Mouse (Mus musculus) forebrain, postnatal 0 days (tissue): ENCODE results near the gene Ndufb10. TPM values are rescaled to one million over a fixed set of nuclear protein-coding genes. Genes with fewer than 3 reads are reported as not detected.

Experiments
- ATAC-seq: fragments of 200-750 bp; cut with Nextera tagmentation; 2 replicates; pipeline ENCODE4 v1.8.0; 2017; ENCODE audit warnings: mild to moderate bottlenecking, moderate library complexity
- DNase-seq: peaks from one replicate; pipeline ENCODE4 v3.0.0-alpha.2; 2015
- H3K27ac ChIP-seq: fragments of 300-500 bp; sonication (generic); 2 replicates; pipeline ENCODE4 v1.5.1; 2014; ENCODE audit warnings: low read depth, mild to moderate bottlenecking, antibody characterized with exemption, low read length, moderate library complexity, mixed read lengths
- H3K27me3 ChIP-seq: fragments of 300-500 bp; sonication (generic); 2 replicates; pipeline ENCODE4 v1.6.1; 2014; ENCODE audit warnings: mild to moderate bottlenecking, low read length, mixed read lengths; ENCODE audit not compliant: insufficient read depth
- H3K36me3 ChIP-seq: fragments of 300-500 bp; sonication (generic); 2 replicates; pipeline ENCODE4 v1.6.1; 2014; ENCODE audit warnings: mild to moderate bottlenecking, moderate library complexity; ENCODE audit not compliant: insufficient read depth
- H3K4me1 ChIP-seq: fragments of 300-500 bp; sonication (generic); 2 replicates; pipeline ENCODE4 v1.6.1; 2014; ENCODE audit warnings: antibody characterized with exemption; ENCODE audit not compliant: insufficient read depth
- H3K4me2 ChIP-seq: fragments of 300-500 bp; sonication (generic); 2 replicates; pipeline ENCODE4 v1.6.1; 2014; ENCODE audit warnings: low read depth, mild to moderate bottlenecking, moderate library complexity
- H3K4me3 ChIP-seq: fragments of 300-500 bp; sonication (generic); 2 replicates; pipeline ENCODE4 v1.5.1; 2014; ENCODE audit warnings: low read depth, low read length, mixed read lengths
- H3K9ac ChIP-seq: fragments of 300-500 bp; sonication (generic); 2 replicates; pipeline ENCODE4 v1.6.1; 2014; ENCODE audit warnings: mild to moderate bottlenecking
- H3K9me3 ChIP-seq: fragments of 300-500 bp; sonication (generic); 2 replicates; pipeline ENCODE4 v1.6.1; 2016; ENCODE audit warnings: low read length
- CTCF ChIP-seq: sonication (generic); IDR thresholded peaks from 2 replicates; pipeline ENCODE4 v1.5.1; 2016; ENCODE audit warnings: antibody characterized with exemption, control low read depth, low read depth
- WGBS: fragments of 180-500 bp; shearing (Covaris S2); extraction: QIAGEN DNeasy Blood & Tissue Kit; methylation state at CpG from one replicate; pipeline ENCODE4 v1.1.7; 2014; 5-methylcytosine and 5-hydroxymethylcytosine counted together
- polyA plus RNA-seq: library from polyadenylated mRNA; unstranded; fragments of >200 nt; fragmentation: Nextera tagmentation; extraction: Ambion mirVana; gene quantifications from 2 replicates; pipeline ENCODE4 v1.2.1, GENCODE M21; 2015
- total RNA-seq: library from RNA; depleted of rRNA; stranded (reverse); fragments of >200 nt; gene quantifications from 2 replicates; pipeline ENCODE4 v1.2.3, GENCODE M21; 2014

Ndufb10 gene
- total and polyA plus RNA-seq, 2 experiments from 2014 or later = 151 to 312 TPM

GRCm38 (mm10) chr17:24742307-24742706, 18.0 kb upstream of the Ndufb10 start:
- DNase-seq (no peak), ATAC-seq (no peak)
- Histone ChIP-seq H3K9ac (no peak overlapping the region), H3K27me3 (no peaks in the 10 kb centered on the region), H3K36me3 (peaks cover 5% of the 10 kb centered on the region; the same call in 1 of the 2 replicates), H3K27ac (no peak overlapping the region), H3K4me2 (no peak overlapping the region), H3K4me3 (no peak overlapping the region), H3K9me3 (no peaks in the 10 kb centered on the region), H3K4me1 (no peaks in the 10 kb centered on the region)
- TF ChIP-seq CTCF = no peak
- 80% methylated on average over 8 of the region's 8 CpGs for WGBS

GRCm38 (mm10) chr17:24739926-24740325, 15.6 kb upstream of the Ndufb10 start:
- Histone ChIP-seq H3K27me3 (no peaks in the 10 kb centered on the region), H3K4me2 (no peak overlapping the region), H3K4me1 (no peaks in the 10 kb centered on the region), H3K9ac (no peak overlapping the region), H3K9me3 (no peaks in the 10 kb centered on the region), H3K4me3 (no peak overlapping the region), H3K27ac (no peak overlapping the region), H3K36me3 (peaks cover 5% of the 10 kb centered on the region; the same call in 1 of the 2 replicates)
- DNase-seq (no peak), ATAC-seq (no peak)
- 87% methylated on average over 8 of the region's 8 CpGs for WGBS
- TF ChIP-seq CTCF = no peak

GRCm38 (mm10) chr17:24738238-24738637, 14.0 kb upstream of the Ndufb10 start:
- no peak for ATAC-seq
- no peaks in the 10 kb centered on the region for H3K27me3 ChIP-seq
- H3K4me1 ChIP-seq = no peaks in the 10 kb centered on the region
- DNase-seq = no peak
- no peak overlapping the region for H3K4me2 ChIP-seq
- WGBS = 88% methylated on average over 4 of the region's 4 CpGs
- no peak overlapping the region for H3K9ac ChIP-seq
- TF ChIP-seq CTCF = no peak
- peaks cover 5% of the 10 kb centered on the region; the same call in 1 of the 2 replicates for H3K36me3 ChIP-seq
- H3K4me3 ChIP-seq = no peak overlapping the region
- H3K27ac ChIP-seq = no peak overlapping the region
- H3K9me3 ChIP-seq = no peaks in the 10 kb centered on the region

GRCm38 (mm10) chr17:24737135-24737810, 13.0 kb upstream of the Ndufb10 start:
- Histone ChIP-seq H3K4me2 (peak overlapping the region; percentile 86), H3K9ac (peak overlapping the region; percentile 56), H3K27me3 (no peaks in the 10 kb centered on the region), H3K4me3 (peak overlapping the region; percentile 60), H3K9me3 (no peaks in the 10 kb centered on the region), H3K27ac (no peak overlapping the region), H3K4me1 (no peaks in the 10 kb centered on the region), H3K36me3 (peaks cover 5% of the 10 kb centered on the region; the same call in 1 of the 2 replicates)
- 24% methylated on average over 8 of the region's 8 CpGs for WGBS
- no peak for TF ChIP-seq CTCF
- no peak for ATAC-seq
- no peak for DNase-seq

GRCm38 (mm10) chr17:24736330-24737051, 12.2 kb upstream of the Ndufb10 start, which contains the start of gene Msrb1:
TSS of gene Msrb1 (plus strand) at chr17:24736642.
- no peak for TF ChIP-seq CTCF
- no peak within 1 kb of the TSS for H3K27ac ChIP-seq
- DNase-seq (peak; percentile 93), ATAC-seq (peak; percentile 99)
- no peaks in the 10 kb centered on the region for H3K4me1 ChIP-seq
- H3K4me3 ChIP-seq = peak within 1 kb of the TSS; percentile 60
- H3K36me3 ChIP-seq = no peaks in the 10 kb centered on the region
- WGBS = 4% methylated on average over 29 of the region's 29 CpGs
- H3K4me2 ChIP-seq = peak within 1 kb of the TSS; percentile 86
- no peaks in the 10 kb centered on the region for H3K27me3 ChIP-seq
- peak within 1 kb of the TSS; percentile 56 for H3K9ac ChIP-seq
- H3K9me3 ChIP-seq = no peaks in the 10 kb centered on the region

- no peak overlapping the region for H3K4me2 ChIP-seq
Observed at GRCm38 (mm10) chr17:24735446-24735845, 11.2 kb upstream of the Ndufb10 start.

GRCm38 (mm10) chr17:24734513-24734912, 10.2 kb upstream of the Ndufb10 start:
- no peak overlapping the region for H3K9ac ChIP-seq

More at GRCm38 (mm10) chr17:24735446-24735845, 11.2 kb upstream of the Ndufb10 start:
- TF ChIP-seq CTCF = no peak
- ATAC-seq = no peak
- Histone ChIP-seq H3K27ac (no peak overlapping the region), H3K27me3 (no peaks in the 10 kb centered on the region), H3K4me1 (no peaks in the 10 kb centered on the region), H3K36me3 (no peaks in the 10 kb centered on the region), H3K9ac (no peak overlapping the region), H3K9me3 (no peaks in the 10 kb centered on the region), H3K4me3 (no peak overlapping the region)
- 85% methylated on average over 7 of the region's 7 CpGs for WGBS
- no peak for DNase-seq

More at GRCm38 (mm10) chr17:24734513-24734912, 10.2 kb upstream of the Ndufb10 start:
- Histone ChIP-seq H3K4me2 (no peak overlapping the region), H3K36me3 (no peaks in the 10 kb centered on the region), H3K27ac (no peak overlapping the region), H3K4me1 (no peaks in the 10 kb centered on the region), H3K9me3 (no peaks in the 10 kb centered on the region), H3K4me3 (no peak overlapping the region), H3K27me3 (no peaks in the 10 kb centered on the region)
- 91% methylated on average over 1 of the region's 1 CpGs for WGBS
- ATAC-seq (no peak), DNase-seq (no peak)
- TF ChIP-seq CTCF = 0 out of 2 replicates have a peak, but pooled peaks have one; percentile 10
